Mouse (Mus musculus): Measurements from ENCODE around the gene Serp1. TPM values are rescaled to one million over a fixed set of nuclear protein-coding genes. Genes with fewer than 3 reads are reported as not detected.

Serp1 gene
- polyA plus RNA-seq, 1 experiment from 2014 or later, result 219 TPM

GRCm38 (mm10) chr3:58515947-58516601 lies 9.6 kb downstream of the Serp1 start:
- H3K36me3 ChIP-seq (ENCODE audit: control insufficient read depth, insufficient read depth, low read length), result no peaks in the 10 kb centered on the region
- ATAC-seq (ENCODE audit: insufficient read depth, low FRiP score), result no peak
- H3K9me3 ChIP-seq (replicated peaks; ENCODE audit: control insufficient read depth, low read length), result no peaks in the 10 kb centered on the region
- no peak overlapping the region for H3K4me2 ChIP-seq (ENCODE audit: low read depth, low read length)
- no peaks in the 10 kb centered on the region for H3K4me1 ChIP-seq (ENCODE audit: control insufficient read depth, insufficient read depth, low read length)
- no peak overlapping the region for H3K27ac ChIP-seq (ENCODE audit: low read length)
- no peaks in the 10 kb centered on the region for H3K27me3 ChIP-seq (ENCODE audit: control insufficient read depth, insufficient read depth, low read length)
- no peak overlapping the region for H3K9ac ChIP-seq (ENCODE audit: low read length)
- WGBS, result 54% methylated on average over 1 of the region's 1 CpGs
- no peak overlapping the region for H3K4me3 ChIP-seq (replicated peaks; ENCODE audit: low read length)

- Histone ChIP-seq H3K9ac (ENCODE audit: low read length) (no peak overlapping the region), H3K4me2 (ENCODE audit: low read depth, low read length) (no peak overlapping the region), H3K27ac (ENCODE audit: low read length) (no peak overlapping the region), H3K27me3 (ENCODE audit: control insufficient read depth, insufficient read depth, low read length) (no peaks in the 10 kb centered on the region), H3K36me3 (ENCODE audit: control insufficient read depth, insufficient read depth, low read length) (no peaks in the 10 kb centered on the region), H3K4me1 (ENCODE audit: control insufficient read depth, insufficient read depth, low read length) (no peaks in the 10 kb centered on the region), H3K9me3 (replicated peaks; ENCODE audit: control insufficient read depth, low read length) (no peaks in the 10 kb centered on the region), H3K4me3 (replicated peaks; ENCODE audit: low read length) (no peak overlapping the region)
- ATAC-seq (ENCODE audit: insufficient read depth, low FRiP score), result no peak
- 83% methylated on average over 4 of the region's 4 CpGs for WGBS
These were observed 12.2 kb downstream of the Serp1 start for GRCm38 (mm10) chr3:58513483-58513882.

DNA sequence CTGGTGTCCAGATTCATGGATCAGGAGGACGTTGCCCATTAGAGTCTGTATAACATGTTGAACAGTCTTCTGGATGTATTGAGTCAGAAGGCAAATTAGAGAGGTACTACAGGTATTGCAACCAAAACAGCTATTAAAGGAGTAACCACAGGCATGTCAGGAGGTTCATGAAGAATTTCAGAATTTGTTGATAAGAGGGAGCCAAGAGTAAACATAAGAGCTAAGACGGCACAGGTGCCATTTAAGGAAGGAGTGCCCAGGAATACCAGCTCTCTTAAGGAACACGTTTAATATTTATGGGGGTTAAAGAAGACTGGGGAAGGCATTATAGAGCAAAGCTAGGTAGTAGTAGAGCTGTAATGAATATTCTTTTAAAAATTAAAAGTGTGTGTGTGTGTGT lies 13.0 kb downstream of the Serp1 start:
- no peak overlapping the region for H3K27ac ChIP-seq (ENCODE audit: low read length)
- 56% methylated on average over 3 of the region's 3 CpGs for WGBS
- H3K9ac ChIP-seq (ENCODE audit: low read length), result no peak overlapping the region
- no peak overlapping the region for H3K4me3 ChIP-seq (replicated peaks; ENCODE audit: low read length)
- no peak overlapping the region for H3K4me2 ChIP-seq (ENCODE audit: low read depth, low read length)
- H3K4me1 ChIP-seq (ENCODE audit: control insufficient read depth, insufficient read depth, low read length), result no peaks in the 10 kb centered on the region
- H3K27me3 ChIP-seq (ENCODE audit: control insufficient read depth, insufficient read depth, low read length), result no peaks in the 10 kb centered on the region
- no peaks in the 10 kb centered on the region for H3K36me3 ChIP-seq (ENCODE audit: control insufficient read depth, insufficient read depth, low read length)
- H3K9me3 ChIP-seq (replicated peaks; ENCODE audit: control insufficient read depth, low read length), result no peaks in the 10 kb centered on the region
- ATAC-seq (ENCODE audit: insufficient read depth, low FRiP score), result no peak

- H3K9me3 ChIP-seq (replicated peaks; ENCODE audit: control insufficient read depth, low read length), result no peaks in the 10 kb centered on the region
- H3K36me3 ChIP-seq (ENCODE audit: control insufficient read depth, insufficient read depth, low read length), result no peaks in the 10 kb centered on the region
- no peak overlapping the region for H3K27ac ChIP-seq (ENCODE audit: low read length)
- H3K4me2 ChIP-seq (ENCODE audit: low read depth, low read length), result no peak overlapping the region
- no peaks in the 10 kb centered on the region for H3K4me1 ChIP-seq (ENCODE audit: control insufficient read depth, insufficient read depth, low read length)
- no peak overlapping the region for H3K4me3 ChIP-seq (replicated peaks; ENCODE audit: low read length)
- H3K27me3 ChIP-seq (ENCODE audit: control insufficient read depth, insufficient read depth, low read length), result no peaks in the 10 kb centered on the region
- ATAC-seq (ENCODE audit: insufficient read depth, low FRiP score), result no peak
- no peak overlapping the region for H3K9ac ChIP-seq (ENCODE audit: low read length)
These were observed 14.1 kb downstream of the Serp1 start for GRCm38 (mm10) chr3:58511581-58511980.

DNA sequence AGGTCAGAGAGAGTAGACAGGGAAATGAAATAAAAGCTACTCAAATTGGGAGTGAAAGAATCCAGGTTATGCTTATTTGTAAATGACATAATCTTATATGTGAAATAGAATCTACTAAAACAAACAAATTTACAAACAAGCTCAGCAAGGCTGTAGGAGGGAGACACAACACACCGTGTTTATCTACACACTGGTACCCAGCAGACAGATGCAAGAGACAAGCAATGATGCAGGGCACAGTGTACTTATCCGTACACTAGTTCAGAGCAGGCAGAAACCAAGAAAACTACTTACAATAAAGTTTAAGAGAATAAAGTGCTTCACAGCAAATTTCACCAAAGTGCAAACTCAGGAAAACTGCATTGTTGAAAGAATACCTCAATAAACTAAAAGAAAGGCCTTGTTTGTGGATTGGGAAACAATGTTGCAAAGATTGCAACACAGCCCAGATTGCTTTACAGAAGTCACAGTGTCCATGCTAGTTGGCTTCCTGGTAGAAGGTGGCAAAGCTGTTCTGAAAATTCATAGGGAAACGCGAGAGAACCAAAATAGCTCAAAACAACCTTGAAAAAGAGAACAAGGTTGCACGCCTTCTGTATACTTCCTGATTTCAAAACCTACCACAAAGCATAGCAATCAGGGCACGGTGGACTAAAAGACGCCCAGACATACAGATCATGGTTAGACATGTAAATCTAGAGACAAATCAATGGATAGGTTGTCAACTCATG lies 17.5 kb downstream of the Serp1 start:
- Histone ChIP-seq H3K4me3 (replicated peaks; ENCODE audit: low read length) (no peak overlapping the region), H3K4me1 (ENCODE audit: control insufficient read depth, insufficient read depth, low read length) (no peaks in the 10 kb centered on the region), H3K9ac (ENCODE audit: low read length) (no peak overlapping the region), H3K27ac (ENCODE audit: low read length) (no peak overlapping the region), H3K9me3 (replicated peaks; ENCODE audit: control insufficient read depth, low read length) (no peaks in the 10 kb centered on the region), H3K36me3 (ENCODE audit: control insufficient read depth, insufficient read depth, low read length) (no peaks in the 10 kb centered on the region), H3K27me3 (ENCODE audit: control insufficient read depth, insufficient read depth, low read length) (no peaks in the 10 kb centered on the region), H3K4me2 (ENCODE audit: low read depth, low read length) (no peak overlapping the region)
- ATAC-seq (ENCODE audit: insufficient read depth, low FRiP score), result no peak
- 81% methylated on average over 7 of the region's 7 CpGs for WGBS

GRCm38 (mm10) chr3:58504676-58505075 lies 21.0 kb downstream of the Serp1 start:
- Histone ChIP-seq H3K9me3 (replicated peaks; ENCODE audit: control insufficient read depth, low read length) (no peaks in the 10 kb centered on the region), H3K27me3 (ENCODE audit: control insufficient read depth, insufficient read depth, low read length) (no peaks in the 10 kb centered on the region), H3K9ac (ENCODE audit: low read length) (no peak overlapping the region), H3K27ac (ENCODE audit: low read length) (no peak overlapping the region), H3K36me3 (ENCODE audit: control insufficient read depth, insufficient read depth, low read length) (no peaks in the 10 kb centered on the region), H3K4me2 (ENCODE audit: low read depth, low read length) (no peak overlapping the region), H3K4me3 (replicated peaks; ENCODE audit: low read length) (no peak overlapping the region), H3K4me1 (ENCODE audit: control insufficient read depth, insufficient read depth, low read length) (no peaks in the 10 kb centered on the region)
- no peak for ATAC-seq (ENCODE audit: insufficient read depth, low FRiP score)

DNA sequence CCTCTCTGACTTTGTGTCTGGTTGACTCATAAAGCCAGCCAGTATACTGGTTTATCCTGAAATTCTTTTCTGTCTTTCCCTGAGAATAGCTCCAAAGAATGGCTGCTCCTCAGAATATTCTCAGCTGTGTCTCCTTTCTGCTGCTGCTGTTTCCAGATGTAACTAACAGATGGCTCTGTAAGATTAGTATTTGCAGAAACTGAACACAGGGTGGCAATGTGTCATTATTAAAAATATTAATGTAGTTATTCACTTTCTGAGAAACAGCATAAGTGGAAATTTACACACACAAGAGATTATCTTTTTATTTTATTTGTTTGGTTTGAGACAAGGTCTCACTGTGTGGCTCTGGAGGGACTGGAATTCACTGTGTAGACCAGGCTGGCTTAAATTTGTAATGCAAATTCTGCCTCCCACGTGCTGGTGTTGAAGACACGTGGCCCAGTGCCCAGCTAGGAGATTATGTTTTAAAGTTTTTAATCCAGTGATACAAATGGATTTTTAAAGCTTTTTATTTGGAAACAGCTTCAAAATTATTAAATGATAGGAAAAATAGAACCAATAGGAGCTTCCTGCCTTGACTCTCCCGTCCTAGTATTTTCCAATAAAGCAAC lies 21.9 kb downstream of the Serp1 start:
- Histone ChIP-seq H3K4me2 (ENCODE audit: low read depth, low read length) (no peak overlapping the region), H3K27ac (ENCODE audit: low read length) (no peak overlapping the region), H3K9ac (ENCODE audit: low read length) (no peak overlapping the region), H3K27me3 (ENCODE audit: control insufficient read depth, insufficient read depth, low read length) (no peaks in the 10 kb centered on the region), H3K9me3 (replicated peaks; ENCODE audit: control insufficient read depth, low read length) (no peaks in the 10 kb centered on the region), H3K4me1 (ENCODE audit: control insufficient read depth, insufficient read depth, low read length) (no peaks in the 10 kb centered on the region), H3K36me3 (ENCODE audit: control insufficient read depth, insufficient read depth, low read length) (no peaks in the 10 kb centered on the region), H3K4me3 (replicated peaks; ENCODE audit: low read length) (no peak overlapping the region)
- ATAC-seq (ENCODE audit: insufficient read depth, low FRiP score), result no peak
- 54% methylated on average over 3 of the region's 3 CpGs for WGBS

GRCm38 (mm10) chr3:58501961-58502360 lies 23.7 kb downstream of the Serp1 start:
- Histone ChIP-seq H3K4me1 (ENCODE audit: control insufficient read depth, insufficient read depth, low read length) (no peaks in the 10 kb centered on the region), H3K4me3 (replicated peaks; ENCODE audit: low read length) (no peak overlapping the region), H3K27me3 (ENCODE audit: control insufficient read depth, insufficient read depth, low read length) (no peaks in the 10 kb centered on the region), H3K9ac (ENCODE audit: low read length) (no peak overlapping the region), H3K36me3 (ENCODE audit: control insufficient read depth, insufficient read depth, low read length) (no peaks in the 10 kb centered on the region), H3K27ac (ENCODE audit: low read length) (no peak overlapping the region), H3K9me3 (replicated peaks; ENCODE audit: control insufficient read depth, low read length) (no peaks in the 10 kb centered on the region), H3K4me2 (ENCODE audit: low read depth, low read length) (no peak overlapping the region)
- WGBS, result 59% methylated on average over 2 of the region's 2 CpGs
- no peak for ATAC-seq (ENCODE audit: insufficient read depth, low FRiP score)

DNA sequence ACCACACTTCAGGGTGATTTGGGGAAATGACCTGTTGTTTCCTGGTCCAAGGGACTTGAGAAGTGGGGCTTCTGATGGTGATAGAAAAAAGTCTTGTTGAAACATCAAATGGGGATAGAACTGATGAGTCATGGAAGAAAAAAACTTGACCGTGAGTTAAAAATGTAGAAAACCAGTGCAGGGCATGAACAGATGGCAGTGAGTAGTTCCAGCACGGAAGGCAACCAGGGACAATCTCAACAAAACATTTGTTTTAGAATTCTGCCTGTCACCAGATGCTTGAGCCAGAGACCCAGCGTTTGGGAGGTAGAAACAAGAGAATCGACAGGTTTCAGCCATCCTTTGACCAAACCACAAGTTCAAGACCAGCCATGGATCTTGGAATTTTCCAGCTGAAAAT lies 32.1 kb downstream of the Serp1 start:
- WGBS, result 70% methylated on average over 4 of the region's 4 CpGs
- H3K4me2 ChIP-seq (ENCODE audit: low read depth, low read length), result no peak overlapping the region

More for the DNA sequence above, 32.1 kb downstream of the Serp1 start:
- Histone ChIP-seq H3K27ac (ENCODE audit: low read length) (no peak overlapping the region), H3K4me1 (ENCODE audit: control insufficient read depth, insufficient read depth, low read length) (no peaks in the 10 kb centered on the region), H3K9me3 (replicated peaks; ENCODE audit: control insufficient read depth, low read length) (no peaks in the 10 kb centered on the region), H3K27me3 (ENCODE audit: control insufficient read depth, insufficient read depth, low read length) (no peaks in the 10 kb centered on the region), H3K9ac (ENCODE audit: low read length) (no peak overlapping the region), H3K36me3 (ENCODE audit: control insufficient read depth, insufficient read depth, low read length) (no peaks in the 10 kb centered on the region), H3K4me3 (replicated peaks; ENCODE audit: low read length) (no peak overlapping the region)
- ATAC-seq (ENCODE audit: insufficient read depth, low FRiP score), result no peak
